Mouse (Mus musculus) mesoderm, embryonic 11.5 days (tissue): ENCODE results near the gene Madcam1.
A peak's percentile ranks its signal among the peaks of the same experiment; 100 is the strongest.

Source experiments
- DNase-seq: peaks from one replicate; pipeline ENCODE4 v3.0.0-alpha.2; 2012; ENCODE audit warnings: low read depth, low spot score

The Madcam1 gene

GRCm38 (mm10) chr10:79668076-79668475 is 3.7 kb downstream of the Madcam1 start:
- DNase-seq = no peak

DNA sequence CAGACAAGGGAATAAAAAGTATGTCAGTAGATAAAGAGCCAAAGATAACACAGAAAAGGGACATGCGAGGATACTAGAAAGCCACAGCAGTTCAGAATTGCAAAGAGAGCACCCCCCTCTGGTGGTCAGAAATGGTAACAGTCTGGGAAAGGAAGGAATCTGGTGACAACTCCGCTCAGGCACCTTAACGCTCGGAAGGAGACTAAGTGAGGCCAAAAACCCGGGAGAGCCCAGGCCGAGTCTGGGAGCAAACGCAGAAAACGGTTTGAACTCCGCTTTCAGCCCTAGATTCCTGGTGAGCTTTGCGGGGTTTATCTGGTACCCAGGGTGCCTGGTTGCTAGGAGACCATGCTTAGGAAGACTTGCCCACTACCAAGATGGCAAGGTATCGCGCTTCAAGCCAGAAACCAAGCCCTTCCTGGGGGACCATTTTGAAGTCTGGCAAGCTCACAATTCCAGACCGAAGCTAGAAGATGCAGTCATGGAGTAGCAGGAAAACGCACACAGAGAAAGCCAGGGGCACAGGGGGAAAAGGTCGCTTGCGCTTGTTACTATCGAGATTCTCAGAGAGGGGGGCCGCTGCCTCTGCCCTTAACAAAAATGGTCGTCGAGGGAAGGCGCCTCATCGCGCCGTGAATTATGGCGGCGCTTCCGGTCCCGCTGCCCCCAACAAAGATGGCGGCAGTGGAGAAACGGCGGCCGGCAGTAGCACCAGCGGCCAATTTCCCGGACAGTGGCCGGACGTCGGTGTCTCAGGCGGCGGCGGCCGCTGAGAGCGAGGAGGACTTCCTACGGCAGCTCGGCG is 4.6 kb downstream of the Madcam1 start, which contains the start of gene Tpgs1:
Gene Tpgs1 (plus strand): TSS at position 599 of the 805 bp plus-strand sequence.
- peak; percentile 90 for DNase-seq

DNA sequence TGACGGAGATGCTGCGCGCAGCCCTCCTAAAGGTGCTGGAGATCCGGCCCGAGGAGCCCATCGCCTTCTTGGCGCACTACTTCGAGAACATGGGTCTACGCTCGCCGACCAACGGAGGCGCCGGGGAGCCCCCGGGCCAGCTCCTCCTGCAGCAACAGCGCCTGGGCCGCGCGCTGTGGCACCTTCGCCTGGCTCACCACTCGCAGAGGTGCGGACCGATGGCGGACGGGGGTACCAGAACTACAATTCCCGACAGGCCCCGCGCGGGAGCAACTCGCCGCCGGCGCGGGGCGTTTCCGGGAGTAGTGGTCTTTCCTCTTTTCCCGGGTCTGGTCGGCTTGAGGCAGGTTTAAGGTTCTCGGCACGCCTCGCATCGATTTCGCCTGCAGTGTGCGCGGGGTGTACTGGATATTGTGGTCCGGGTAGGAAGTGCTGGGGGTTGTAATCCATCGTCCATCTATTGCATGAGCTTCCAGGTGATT is 5.3 kb downstream of the Madcam1 start:
- DNase-seq = peak; percentile 83

DNA sequence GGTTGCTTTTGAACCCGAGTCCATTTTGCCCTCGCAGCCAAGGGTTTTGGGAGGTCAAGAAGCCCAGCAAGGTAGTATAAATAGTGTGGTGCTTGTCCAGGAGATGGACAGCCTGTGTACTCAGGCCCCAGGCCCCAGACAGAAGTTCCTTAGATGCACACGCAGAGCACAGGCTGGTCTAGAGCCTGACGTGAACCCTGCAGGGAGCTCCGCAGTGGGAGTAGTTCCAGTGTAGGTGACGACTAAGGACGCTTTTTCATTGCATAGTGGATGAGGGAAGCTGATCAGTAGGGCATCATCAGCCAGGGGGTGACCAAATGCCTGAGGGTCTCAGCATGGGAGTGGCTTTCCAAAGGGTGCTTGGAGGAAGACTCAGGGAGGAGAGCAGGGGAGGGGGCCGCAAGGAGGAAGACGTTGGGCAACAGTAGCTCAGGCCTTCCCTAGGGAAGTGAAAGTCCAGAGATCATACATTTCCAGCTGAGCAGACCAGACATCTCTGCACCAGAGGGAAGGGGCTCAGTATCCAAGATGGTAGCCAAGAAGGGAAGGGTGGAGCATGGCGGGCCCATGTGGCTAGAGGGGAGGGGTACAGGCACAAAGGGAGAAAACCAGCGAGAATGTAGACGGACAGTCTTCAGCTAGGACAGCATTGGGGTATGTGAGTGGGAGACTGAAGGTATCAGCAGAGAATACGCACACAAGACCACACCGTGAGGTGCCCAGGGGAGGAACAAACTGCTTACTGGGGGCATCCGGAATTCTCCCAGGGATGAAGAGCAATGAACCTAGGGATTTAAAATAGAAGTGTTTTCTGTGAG is 5.9 kb downstream of the Madcam1 start:
- no peak for DNase-seq

GRCm38 (mm10) chr10:79671396-79672087 is 7.2 kb downstream of the Madcam1 start:
- DNase-seq = peak; percentile 39

GRCm38 (mm10) chr10:79672088-79672455 is 7.7 kb downstream of the Madcam1 start:
- DNase-seq = no peak

- DNase-seq = no peak
Measured at GRCm38 (mm10) chr10:79673054-79673453, 8.7 kb downstream of the Madcam1 start.

GRCm38 (mm10) chr10:79675346-79676035 is 11.1 kb downstream of the Madcam1 start:
- no peak for DNase-seq

DNA sequence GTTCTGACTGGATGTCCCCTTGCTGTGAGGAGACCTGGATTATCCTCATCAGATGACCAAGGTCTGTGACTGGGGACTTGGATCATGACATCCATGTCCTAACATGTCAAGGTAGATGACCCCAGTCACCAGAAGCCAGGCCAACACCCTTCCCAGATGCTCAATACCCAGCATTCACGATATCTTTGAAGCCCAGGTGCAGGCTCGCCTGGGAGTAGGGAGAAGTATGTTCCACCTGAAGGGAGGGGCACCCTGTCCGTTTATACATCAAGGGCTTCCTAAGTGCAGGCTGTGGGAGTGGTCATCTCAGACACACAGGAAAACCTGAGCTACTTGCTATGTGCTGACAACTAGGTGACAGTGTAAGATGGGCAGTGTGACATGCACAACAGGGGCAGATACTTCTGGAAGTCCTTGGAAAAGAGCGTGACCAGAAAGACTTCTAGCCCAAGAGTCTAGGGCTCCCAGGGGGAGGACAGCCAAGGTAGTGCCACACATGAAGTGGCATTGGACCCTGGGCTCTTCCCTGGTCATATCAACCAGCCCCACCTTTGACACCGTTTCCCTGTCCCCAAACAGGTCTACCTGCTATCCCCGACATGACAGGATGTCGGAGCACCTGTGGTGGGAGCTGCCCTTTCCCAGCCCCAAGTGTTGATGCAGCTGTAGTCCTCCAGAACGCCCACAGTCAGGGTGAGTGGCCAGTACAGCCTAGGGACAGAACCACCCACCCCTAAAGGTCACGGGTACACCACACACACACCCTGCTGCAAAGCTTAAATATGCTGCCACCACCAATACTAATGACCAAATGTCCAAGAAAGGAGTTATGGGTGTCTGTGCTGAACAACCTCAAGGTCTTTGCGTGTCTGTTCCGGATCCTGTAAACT is 16.5 kb downstream of the Madcam1 start:
- no peak for DNase-seq

DNA sequence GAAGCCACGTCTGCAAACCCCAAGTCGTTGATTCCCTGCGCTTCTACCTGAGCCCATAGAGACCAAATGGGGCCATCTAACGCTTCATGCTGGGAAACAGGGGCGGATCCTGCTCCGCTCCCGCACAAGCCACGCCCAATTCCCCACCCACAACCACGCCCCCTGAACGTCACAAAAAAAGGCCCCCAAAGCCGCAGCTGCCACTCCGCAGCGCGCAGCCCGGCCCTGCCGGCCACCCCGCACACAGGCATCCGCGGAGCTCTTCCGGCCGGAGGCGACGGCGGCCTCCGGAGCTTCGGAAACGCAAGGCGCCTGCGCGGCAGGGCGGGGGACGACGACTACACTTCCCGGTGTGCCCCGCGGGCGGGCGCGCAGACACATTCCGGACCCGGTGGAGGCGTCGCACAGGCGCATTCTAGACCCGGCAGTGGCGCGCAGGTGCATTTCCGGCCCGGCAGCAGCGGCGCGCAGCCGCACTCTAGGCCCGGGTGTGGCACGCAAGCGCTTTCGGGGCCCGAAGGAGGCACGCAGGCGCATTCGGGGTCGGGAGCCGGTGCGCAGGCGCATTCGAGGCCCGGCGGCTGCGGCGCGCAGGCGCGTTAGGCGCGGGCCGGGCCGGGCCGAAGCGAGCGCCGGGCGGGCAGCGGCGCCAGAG is 17.4 kb downstream of the Madcam1 start, which contains the start of gene Cdc34:
Gene Cdc34 (plus strand): TSS at position 605 of the 655 bp plus-strand sequence.
- peak; percentile 100 for DNase-seq

DNA sequence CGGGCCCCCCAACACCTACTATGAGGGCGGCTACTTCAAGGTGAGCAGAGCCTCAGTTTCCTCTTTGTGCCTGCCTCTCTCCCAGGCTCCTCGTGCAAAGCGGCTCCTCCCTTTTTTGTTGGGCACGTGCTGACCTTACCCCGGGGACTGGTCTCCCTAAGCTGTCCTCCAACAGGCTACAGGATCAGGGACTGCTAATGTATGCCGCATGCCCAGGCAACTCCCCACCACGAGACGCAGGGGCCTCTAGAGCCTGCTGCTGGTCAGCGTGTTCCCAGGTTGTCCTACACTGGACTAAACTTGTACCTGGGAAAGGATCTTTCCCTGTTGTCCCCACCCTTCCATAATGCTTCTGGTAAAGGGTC is 18.2 kb downstream of the Madcam1 start:
- no peak for DNase-seq

- DNase-seq = peak; percentile 71
Measured at GRCm38 (mm10) chr10:79682916-79683582, 18.7 kb downstream of the Madcam1 start.

- no peak for DNase-seq
Measured at GRCm38 (mm10) chr10:79683726-79684640, 19.6 kb downstream of the Madcam1 start.

GRCm38 (mm10) chr10:79684770-79685600 is 20.6 kb downstream of the Madcam1 start:
- no peak for DNase-seq

- no peak for DNase-seq
Measured at GRCm38 (mm10) chr10:79686219-79686618, 21.9 kb downstream of the Madcam1 start.

- DNase-seq = no peak
Measured at GRCm38 (mm10) chr10:79686691-79687090, 22.3 kb downstream of the Madcam1 start.

DNA sequence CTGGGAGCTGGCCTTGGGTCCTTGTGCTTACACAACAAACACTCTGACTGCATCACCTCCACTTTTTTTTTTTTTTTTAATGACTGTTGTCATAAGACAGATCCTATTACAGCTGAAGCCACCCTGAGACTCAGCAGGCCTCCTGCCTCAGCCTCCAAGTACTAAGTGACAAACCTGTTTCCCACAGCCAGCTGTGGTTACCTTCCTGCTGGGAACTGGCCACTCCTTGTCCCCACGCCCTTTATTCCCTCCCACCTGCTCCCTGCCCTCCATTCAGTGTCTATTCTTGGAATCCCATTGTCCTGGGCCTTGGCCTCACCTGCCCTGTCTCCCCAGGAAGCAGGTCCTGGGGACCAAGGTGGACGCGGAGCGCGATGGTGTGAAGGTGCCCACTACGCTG is 23.2 kb downstream of the Madcam1 start:
- no peak for DNase-seq
